Mouse (Mus musculus): ENCODE measurements around the gene Ggct. TPM values are rescaled to one million over a fixed set of nuclear protein-coding genes. Genes with fewer than 3 reads are reported as not detected.
A peak's percentile ranks its signal among the peaks of the same experiment; 100 is the strongest.

The Ggct gene
- polyA plus RNA-seq, 1 experiment from 2014 or later: 24.1 TPM

- Histone ChIP-seq H3K4me1 (peaks cover 8% of the 10 kb centered on the region), H3K9me3 (replicated peaks) (no peaks in the 10 kb centered on the region), H3K36me3 (no peaks in the 10 kb centered on the region), H3K9ac (no peak overlapping the region), H3K4me3 (replicated peaks) (no peak overlapping the region), H3K27me3 (no peaks in the 10 kb centered on the region), H3K27ac (replicated peaks) (no peak overlapping the region), H3K4me2 (replicated peaks) (no peak overlapping the region)
- 14% methylated on average over 5 of the region's 5 CpGs for WGBS
- ATAC-seq (ENCODE audit: insufficient number of reproducible peaks, low FRiP score, low TSS enrichment, low read depth): no peak
These were observed 23.5 kb upstream of the Ggct start for GRCm38 (mm10) chr6:55016236-55016635.

DNA sequence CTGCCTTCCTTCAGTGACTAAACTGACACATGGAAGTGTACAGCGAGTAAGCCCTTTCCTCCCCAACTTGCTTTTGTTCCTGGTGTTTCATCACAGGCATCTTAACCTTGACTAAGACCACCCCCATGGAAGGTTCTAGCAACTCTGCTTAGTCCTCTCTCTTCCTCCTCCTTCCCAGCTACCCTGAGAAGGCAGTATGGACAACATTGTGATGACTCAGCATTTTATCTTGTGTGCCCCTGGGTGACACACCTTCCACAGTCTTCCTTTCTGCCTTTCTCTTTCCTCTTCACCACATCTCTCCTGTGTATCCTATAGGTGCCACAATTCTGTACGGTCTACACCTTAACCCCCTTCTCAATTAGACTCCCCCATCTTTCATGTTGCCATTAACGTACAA is 21.4 kb upstream of the Ggct start:
- no peak for ATAC-seq (ENCODE audit: insufficient number of reproducible peaks, low FRiP score, low TSS enrichment, low read depth)
- H3K36me3 ChIP-seq: no peaks in the 10 kb centered on the region
- H3K9ac ChIP-seq: no peak overlapping the region
- H3K9me3 ChIP-seq (replicated peaks): no peaks in the 10 kb centered on the region
- no peak overlapping the region for H3K27ac ChIP-seq (replicated peaks)
- no peaks in the 10 kb centered on the region for H3K27me3 ChIP-seq
- no peak overlapping the region for H3K4me3 ChIP-seq (replicated peaks)
- no peak overlapping the region for H3K4me2 ChIP-seq (replicated peaks)
- peaks cover 11% of the 10 kb centered on the region for H3K4me1 ChIP-seq
- WGBS: 85% methylated on average over 3 of the region's 3 CpGs

DNA sequence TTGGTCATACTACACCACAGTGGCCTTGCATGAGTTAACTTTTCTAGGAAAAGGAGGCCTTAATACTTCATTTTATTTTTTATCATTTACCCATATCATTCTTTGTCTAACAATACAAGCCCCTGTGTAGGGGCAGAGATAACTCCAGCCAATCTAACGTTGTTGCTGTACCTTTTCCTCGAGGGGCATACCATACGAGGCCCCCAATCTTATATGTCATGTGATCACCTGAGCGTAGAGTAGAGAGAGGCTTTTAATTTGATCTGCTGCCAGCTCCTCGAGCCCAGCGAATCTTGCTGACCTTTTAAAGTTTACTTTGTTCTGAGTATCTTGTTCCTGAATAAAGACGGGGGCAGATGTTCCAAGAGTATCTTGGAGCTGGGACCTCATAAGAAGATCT is 19.8 kb upstream of the Ggct start:
- Histone ChIP-seq H3K4me2 (replicated peaks) (no peak overlapping the region), H3K4me1 (peaks cover 11% of the 10 kb centered on the region), H3K27ac (replicated peaks) (no peak overlapping the region), H3K36me3 (no peaks in the 10 kb centered on the region), H3K9ac (no peak overlapping the region), H3K4me3 (replicated peaks) (no peak overlapping the region), H3K27me3 (no peaks in the 10 kb centered on the region), H3K9me3 (replicated peaks) (no peaks in the 10 kb centered on the region)
- 64% methylated on average over 7 of the region's 7 CpGs for WGBS
- ATAC-seq (ENCODE audit: insufficient number of reproducible peaks, low FRiP score, low TSS enrichment, low read depth): no peak

GRCm38 (mm10) chr6:55010330-55011091 is 17.8 kb upstream of the Ggct start:
- H3K36me3 ChIP-seq: no peaks in the 10 kb centered on the region
- H3K4me2 ChIP-seq (replicated peaks): no peak overlapping the region
- no peak for ATAC-seq (ENCODE audit: insufficient number of reproducible peaks, low FRiP score, low TSS enrichment, low read depth)
- H3K27ac ChIP-seq (replicated peaks): no peak overlapping the region
- no peaks in the 10 kb centered on the region for H3K27me3 ChIP-seq
- peaks cover 3% of the 10 kb centered on the region; the same call in 1 of the 2 replicates for H3K4me1 ChIP-seq
- no peak overlapping the region for H3K4me3 ChIP-seq (replicated peaks)
- H3K9me3 ChIP-seq (replicated peaks): no peaks in the 10 kb centered on the region
- 56% methylated on average over 4 of the region's 4 CpGs for WGBS
- H3K9ac ChIP-seq: no peak overlapping the region

GRCm38 (mm10) chr6:55009391-55010230 is 16.9 kb upstream of the Ggct start:
- peak; percentile 54; the same call in 1 of the 2 replicates for ATAC-seq (ENCODE audit: insufficient number of reproducible peaks, low FRiP score, low TSS enrichment, low read depth)
- Histone ChIP-seq H3K4me1 (peaks cover 3% of the 10 kb centered on the region; the same call in 1 of the 2 replicates), H3K4me2 (replicated peaks) (peak overlapping the region; percentile 8; the same call in 1 of the 2 replicates), H3K27ac (replicated peaks) (peak overlapping the region; percentile 55), H3K9ac (no peak overlapping the region), H3K9me3 (replicated peaks) (no peaks in the 10 kb centered on the region), H3K4me3 (replicated peaks) (no peak overlapping the region), H3K36me3 (no peaks in the 10 kb centered on the region), H3K27me3 (no peaks in the 10 kb centered on the region)
- 19% methylated on average over 16 of the region's 16 CpGs for WGBS

DNA sequence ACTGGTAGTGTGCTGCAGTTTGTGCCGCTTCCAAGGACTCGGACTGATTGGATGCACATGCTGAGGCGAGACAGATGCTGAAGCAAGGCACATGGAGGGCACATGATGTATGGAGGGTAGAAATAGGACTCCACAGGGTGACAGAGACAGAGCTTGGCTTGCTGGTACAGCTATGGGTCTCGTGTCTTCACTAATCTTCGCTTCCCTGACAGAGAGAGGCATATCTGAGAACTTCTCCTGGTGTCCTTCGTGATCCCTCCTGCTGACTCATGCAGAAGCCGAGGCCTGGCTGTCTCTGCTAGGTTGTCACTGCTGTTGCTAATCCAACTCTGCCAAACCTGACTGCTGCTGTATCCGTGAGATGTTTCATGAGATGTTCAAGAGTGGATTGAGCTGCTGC is 15.7 kb upstream of the Ggct start:
- H3K27ac ChIP-seq (replicated peaks): no peak overlapping the region
- ATAC-seq (ENCODE audit: insufficient number of reproducible peaks, low FRiP score, low TSS enrichment, low read depth): no peak
- H3K4me3 ChIP-seq (replicated peaks): no peak overlapping the region
- no peak overlapping the region for H3K4me2 ChIP-seq (replicated peaks)
- no peak overlapping the region for H3K9ac ChIP-seq
- H3K4me1 ChIP-seq: peaks cover 3% of the 10 kb centered on the region; the same call in 1 of the 2 replicates
- no peaks in the 10 kb centered on the region for H3K27me3 ChIP-seq
- H3K36me3 ChIP-seq: no peaks in the 10 kb centered on the region
- no peaks in the 10 kb centered on the region for H3K9me3 ChIP-seq (replicated peaks)
- 82% methylated on average over 8 of the region's 8 CpGs for WGBS

DNA sequence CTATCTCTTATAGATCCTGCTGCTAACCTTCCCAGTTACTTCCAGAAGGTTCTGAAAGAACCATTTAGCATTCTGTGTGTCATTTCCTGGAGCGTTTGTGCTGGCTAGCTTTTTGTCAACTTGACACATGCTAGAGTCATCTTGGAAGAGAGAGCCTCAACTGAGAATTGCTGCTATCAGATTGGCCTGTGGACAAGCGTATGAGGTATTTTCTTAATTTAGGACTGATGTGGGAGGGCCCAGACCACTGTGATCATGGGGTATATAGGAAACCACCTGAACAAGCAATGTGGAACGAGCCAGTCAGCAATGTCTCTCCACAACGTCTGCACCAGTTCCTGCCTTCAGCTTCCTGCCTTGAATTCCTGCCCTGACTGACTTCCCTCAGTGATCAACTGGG is 10.8 kb upstream of the Ggct start:
- Histone ChIP-seq H3K4me2 (replicated peaks) (no peak overlapping the region), H3K9ac (no peak overlapping the region), H3K4me3 (replicated peaks) (no peak overlapping the region), H3K36me3 (no peaks in the 10 kb centered on the region), H3K4me1 (no peaks in the 10 kb centered on the region), H3K9me3 (replicated peaks) (no peaks in the 10 kb centered on the region), H3K27me3 (no peaks in the 10 kb centered on the region), H3K27ac (replicated peaks) (no peak overlapping the region)
- no peak for ATAC-seq (ENCODE audit: insufficient number of reproducible peaks, low FRiP score, low TSS enrichment, low read depth)
- WGBS: 64% methylated on average over 4 of the region's 4 CpGs

DNA sequence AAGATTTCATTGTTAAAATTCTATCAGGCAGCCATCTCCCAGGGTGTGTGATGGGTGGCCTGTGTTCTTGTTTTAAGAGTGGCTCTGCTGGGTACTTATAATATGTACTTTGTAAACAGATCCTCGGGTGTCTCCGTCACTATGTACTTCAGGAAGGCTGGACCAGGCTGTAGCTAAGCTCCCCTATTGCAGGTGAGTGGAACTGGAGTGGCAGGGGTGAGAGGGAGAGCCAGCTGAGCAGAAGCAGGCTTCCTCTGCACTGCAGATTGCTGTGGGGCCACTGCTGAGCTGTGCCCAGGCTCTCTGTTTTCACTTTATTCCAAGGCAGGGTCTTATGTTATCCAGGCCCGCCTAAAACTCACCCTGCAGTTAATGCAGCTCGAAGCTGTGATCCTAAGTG is 9.7 kb upstream of the Ggct start:
- Histone ChIP-seq H3K4me2 (replicated peaks) (no peak overlapping the region), H3K4me3 (replicated peaks) (no peak overlapping the region), H3K9ac (no peak overlapping the region), H3K27ac (replicated peaks) (no peak overlapping the region), H3K9me3 (replicated peaks) (no peaks in the 10 kb centered on the region), H3K36me3 (no peaks in the 10 kb centered on the region), H3K4me1 (no peaks in the 10 kb centered on the region), H3K27me3 (no peaks in the 10 kb centered on the region)
- no peak for ATAC-seq (ENCODE audit: insufficient number of reproducible peaks, low FRiP score, low TSS enrichment, low read depth)
- WGBS: 61% methylated on average over 4 of the region's 4 CpGs

DNA sequence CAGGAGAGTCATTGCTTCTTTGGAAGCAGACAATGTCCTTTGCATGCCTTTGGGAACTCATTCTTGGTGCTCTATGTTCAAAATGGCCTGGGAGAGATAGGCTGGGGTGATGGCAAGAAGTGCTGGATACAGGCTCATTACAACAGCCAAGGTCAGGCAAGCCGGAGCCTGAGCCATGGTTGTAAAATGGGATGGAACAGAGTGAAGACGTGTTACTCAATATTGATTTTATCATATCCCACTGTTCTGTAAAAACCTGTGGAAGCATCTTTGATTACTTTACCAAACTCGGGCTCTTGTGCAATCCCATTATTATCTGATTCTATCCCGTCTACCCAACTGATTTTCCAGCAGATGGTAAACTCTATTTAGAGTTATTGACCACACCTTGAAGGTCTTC is 8.6 kb upstream of the Ggct start:
- Histone ChIP-seq H3K27me3 (no peaks in the 10 kb centered on the region), H3K36me3 (no peaks in the 10 kb centered on the region), H3K4me3 (replicated peaks) (no peak overlapping the region), H3K4me1 (no peaks in the 10 kb centered on the region), H3K9me3 (replicated peaks) (no peaks in the 10 kb centered on the region), H3K9ac (no peak overlapping the region), H3K4me2 (replicated peaks) (no peak overlapping the region), H3K27ac (replicated peaks) (no peak overlapping the region)
- no peak for ATAC-seq (ENCODE audit: insufficient number of reproducible peaks, low FRiP score, low TSS enrichment, low read depth)
- WGBS: 72% methylated on average over 4 of the region's 4 CpGs

GRCm38 (mm10) chr6:54997726-54998125 is 5.0 kb upstream of the Ggct start:
- no peak overlapping the region for H3K9ac ChIP-seq
- H3K27me3 ChIP-seq: no peaks in the 10 kb centered on the region
- H3K27ac ChIP-seq (replicated peaks): no peak overlapping the region
- H3K4me1 ChIP-seq: peaks cover 7% of the 10 kb centered on the region
- WGBS: 81% methylated on average over 6 of the region's 6 CpGs
- H3K9me3 ChIP-seq (replicated peaks): no peaks in the 10 kb centered on the region
- no peaks in the 10 kb centered on the region for H3K36me3 ChIP-seq
- no peak for ATAC-seq (ENCODE audit: insufficient number of reproducible peaks, low FRiP score, low TSS enrichment, low read depth)
- no peak overlapping the region for H3K4me3 ChIP-seq (replicated peaks)
- no peak overlapping the region for H3K4me2 ChIP-seq (replicated peaks)

GRCm38 (mm10) chr6:54996361-54996760 is 3.6 kb upstream of the Ggct start:
- H3K4me2 ChIP-seq (replicated peaks): no peak overlapping the region
- no peak overlapping the region for H3K9ac ChIP-seq
- peaks cover 12% of the 10 kb centered on the region for H3K4me1 ChIP-seq
- no peaks in the 10 kb centered on the region for H3K27me3 ChIP-seq
- no peak for ATAC-seq (ENCODE audit: insufficient number of reproducible peaks, low FRiP score, low TSS enrichment, low read depth)
- H3K4me3 ChIP-seq (replicated peaks): no peak overlapping the region
- no peaks in the 10 kb centered on the region for H3K9me3 ChIP-seq (replicated peaks)
- H3K27ac ChIP-seq (replicated peaks): no peak overlapping the region
- WGBS: 84% methylated on average over 3 of the region's 3 CpGs
- H3K36me3 ChIP-seq: no peaks in the 10 kb centered on the region

All from embryonic facial prominence, embryonic 15.5 days (tissue).